Comparison of ENCODE assay signal across 8 mouse cellular contexts in the genomic region with DNA sequence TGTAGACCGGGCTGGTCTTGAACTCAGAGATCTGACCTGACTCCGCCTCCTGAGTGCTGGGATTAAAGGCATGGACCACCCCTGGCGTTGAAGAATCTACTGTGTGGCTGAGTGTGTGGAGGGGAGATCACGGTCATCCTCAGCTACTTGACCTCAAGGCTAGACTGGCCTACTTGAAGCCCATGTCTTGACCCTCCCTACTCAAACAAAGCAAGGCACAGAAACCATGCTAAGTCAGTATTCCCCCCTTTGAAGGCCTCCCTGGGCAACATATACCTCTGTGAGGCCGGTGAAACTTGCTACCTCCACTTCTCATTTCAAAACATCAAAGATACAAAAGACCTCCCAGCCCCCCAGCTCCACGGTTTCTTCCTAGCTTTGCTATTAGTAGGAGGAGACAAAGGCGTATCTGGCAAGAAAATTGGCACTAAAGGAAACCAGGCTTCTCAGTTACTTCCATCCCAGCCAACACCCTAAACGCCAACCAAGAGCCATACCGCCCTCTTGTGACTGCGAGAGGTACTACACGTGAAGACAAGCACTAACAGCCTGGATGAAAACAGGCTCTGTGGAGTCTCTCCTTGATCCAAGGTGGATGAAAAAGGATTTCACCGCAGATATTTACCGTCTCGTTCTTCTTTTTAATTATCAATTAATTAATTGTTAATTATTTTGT. TPM values are rescaled to one million over a fixed set of nuclear protein-coding genes. Genes with fewer than 3 reads are reported as not detected.
DNase-seq lines count a peak whose midpoint lies in the region; ATAC-seq and TF ChIP-seq lines count a peak whose summit lies in the region.

No protein-coding gene starts in this region.

- peak; percentile 73; the same call in 1 of the 2 replicates for ATAC-seq in kidney, embryonic 15.5 days (replicated peaks; ENCODE audit: low FRiP score)
- ATAC-seq in limb, embryonic 14.5 days (ENCODE audit: low FRiP score, low read depth): peak; percentile 79; the same call in 1 of the 2 replicates
- ATAC-seq in neural tube, embryonic 14.5 days (ENCODE audit: low read depth): peak; percentile 68

- H3K4me1 ChIP-seq in kidney, embryonic 15.5 days: peaks cover 2% of the 10 kb centered on the region
- H3K4me1 ChIP-seq in limb, embryonic 14.5 days (ENCODE audit: control insufficient read depth, insufficient read depth, low read length): no peaks in the 10 kb centered on the region
- H3K4me1 ChIP-seq in neural tube, embryonic 14.5 days (ENCODE audit: control insufficient read depth, insufficient read depth, low read length): no peaks in the 10 kb centered on the region

- no peak for TF ChIP-seq POLR2A in limb, embryonic 14.5 days (IDR thresholded peaks at IDR 0.05; ENCODE audit: borderline replicate concordance, extremely low read depth, insufficient read depth, insufficient read length)

- no peaks in the 10 kb centered on the region for H3K9me3 ChIP-seq in kidney, embryonic 15.5 days (replicated peaks)
- no peaks in the 10 kb centered on the region for H3K9me3 ChIP-seq in limb, embryonic 14.5 days (ENCODE audit: control insufficient read depth, low read length)
- H3K9me3 ChIP-seq in neural tube, embryonic 14.5 days (ENCODE audit: control insufficient read depth, low read length): no peaks in the 10 kb centered on the region

- H3K4me2 ChIP-seq in kidney, embryonic 15.5 days: no peak overlapping the region
- no peak overlapping the region for H3K4me2 ChIP-seq in limb, embryonic 14.5 days (replicated peaks; ENCODE audit: low read depth, low read length, severe bottlenecking)
- no peak overlapping the region for H3K4me2 ChIP-seq in neural tube, embryonic 14.5 days (ENCODE audit: low read depth, low read length)

- no peak overlapping the region for H3K4me3 ChIP-seq in kidney, embryonic 15.5 days (replicated peaks)
- H3K4me3 ChIP-seq in limb, embryonic 14.5 days (replicated peaks; ENCODE audit: low read length): no peak overlapping the region
- no peak overlapping the region for H3K4me3 ChIP-seq in neural tube, embryonic 14.5 days (ENCODE audit: low read depth, low read length)

- no peak overlapping the region for H3K27ac ChIP-seq in kidney, embryonic 15.5 days
- no peak overlapping the region for H3K27ac ChIP-seq in limb, embryonic 14.5 days (replicated peaks; ENCODE audit: low read depth, low read length)
- H3K27ac ChIP-seq in neural tube, embryonic 14.5 days (ENCODE audit: low read depth, low read length): no peak overlapping the region

- no peak overlapping the region for H3K9ac ChIP-seq in kidney, embryonic 15.5 days
- H3K9ac ChIP-seq in limb, embryonic 14.5 days (ENCODE audit: low read depth, low read length, severe bottlenecking): no peak overlapping the region
- H3K9ac ChIP-seq in neural tube, embryonic 14.5 days (replicated peaks; ENCODE audit: low read depth, low read length): no peak overlapping the region

- no peaks in the 10 kb centered on the region for H3K36me3 ChIP-seq in kidney, embryonic 15.5 days
- H3K36me3 ChIP-seq in limb, embryonic 14.5 days (ENCODE audit: control insufficient read depth, insufficient read depth, low read length): no peaks in the 10 kb centered on the region
- no peaks in the 10 kb centered on the region for H3K36me3 ChIP-seq in neural tube, embryonic 14.5 days (ENCODE audit: control insufficient read depth, insufficient read depth, low read length)

- peak; percentile 81 for DNase-seq in A20 (ENCODE audit: low read depth, low spot score)
- DNase-seq in adrenal gland, adult 18-20 months (ENCODE audit: low spot score in 2 of 2): peak; percentile 85 to 86
- DNase-seq in embryo, embryonic 10.5 days (ENCODE audit: low spot score): peak; percentile 94
- peak; percentile 73 to 78 for DNase-seq in gastrocnemius, postnatal 36 days
- DNase-seq in limb, embryonic 14.5 days (ENCODE audit: low spot score): peak; percentile 84
- peak; percentile 44 to 59 for DNase-seq in thymus, adult 18-20 months

- H3K27me3 ChIP-seq in kidney, embryonic 15.5 days: no peaks in the 10 kb centered on the region
- no peaks in the 10 kb centered on the region for H3K27me3 ChIP-seq in limb, embryonic 14.5 days (ENCODE audit: control insufficient read depth, insufficient read depth, low read length)
- H3K27me3 ChIP-seq in neural tube, embryonic 14.5 days (ENCODE audit: control insufficient read depth, insufficient read depth, low read length): no peaks in the 10 kb centered on the region

- intact Hi-C loops in gastrocnemius, postnatal 36 days (cut with DNase I): loop anchor here (1.0 to 10.0 kb wide), 2 partner anchors 75 to 132 kb away; no protein-coding TSS in a partner anchor

- 27% methylated on average over 14 of the region's 14 CpGs for WGBS in kidney, embryonic 15.5 days
- 32% methylated on average over 14 of the region's 14 CpGs for WGBS in limb, embryonic 14.5 days
- WGBS in neural tube, embryonic 14.5 days: 33% methylated on average over 14 of the region's 14 CpGs

RNA-seq across cellular contexts. Expression of a gene that starts 39.9 kb away (rescaled TPM):
- total RNA-seq in adrenal gland, adult 18-20 months (2021): 10 to 100 TPM; 59.3 to 60.6 TPM
- total RNA-seq in gastrocnemius, postnatal 36 days (2021): 10 to 100 TPM; 29.3 to 32.4 TPM
- polyA plus RNA-seq in kidney, embryonic 15.5 days (2015; fragmentation: Nextera tagmentation; extraction: Ambion mirVana): 91.3 and 93.2 TPM in 2 replicates
- 60.1 and 64.0 TPM in 2 replicates for polyA plus RNA-seq in limb, embryonic 14.5 days (2012; rRNA removed)
- 82.7 and 90.4 TPM in 2 replicates for polyA plus RNA-seq in limb, embryonic 14.5 days (2014; fragmentation: Nextera tagmentation; extraction: Ambion mirVana)
- polyA plus RNA-seq in neural tube, embryonic 14.5 days (2014; fragmentation: Nextera tagmentation; extraction: Ambion mirVana): 83.1 and 104 TPM in 2 replicates

RNA-seq across cellular contexts. Expression of a gene that starts 44.4 kb away (rescaled TPM):
- 1 to 10 TPM; 2.5 to 4.0 TPM for total RNA-seq in adrenal gland, adult 18-20 months (2021)
- total RNA-seq in gastrocnemius, postnatal 36 days (2021): 1 to 10 TPM; 2.2 to 3.0 TPM
- polyA plus RNA-seq in kidney, embryonic 15.5 days (2015; fragmentation: Nextera tagmentation; extraction: Ambion mirVana): 19.0 and 19.2 TPM in 2 replicates
- polyA plus RNA-seq in limb, embryonic 14.5 days (2012; rRNA removed): 4.9 and 5.0 TPM in 2 replicates
- 2.7 and 2.8 TPM in 2 replicates for polyA plus RNA-seq in limb, embryonic 14.5 days (2014; fragmentation: Nextera tagmentation; extraction: Ambion mirVana)
- polyA plus RNA-seq in neural tube, embryonic 14.5 days (2014; fragmentation: Nextera tagmentation; extraction: Ambion mirVana): 5.6 and 7.2 TPM in 2 replicates
